In the genomic region with DNA sequence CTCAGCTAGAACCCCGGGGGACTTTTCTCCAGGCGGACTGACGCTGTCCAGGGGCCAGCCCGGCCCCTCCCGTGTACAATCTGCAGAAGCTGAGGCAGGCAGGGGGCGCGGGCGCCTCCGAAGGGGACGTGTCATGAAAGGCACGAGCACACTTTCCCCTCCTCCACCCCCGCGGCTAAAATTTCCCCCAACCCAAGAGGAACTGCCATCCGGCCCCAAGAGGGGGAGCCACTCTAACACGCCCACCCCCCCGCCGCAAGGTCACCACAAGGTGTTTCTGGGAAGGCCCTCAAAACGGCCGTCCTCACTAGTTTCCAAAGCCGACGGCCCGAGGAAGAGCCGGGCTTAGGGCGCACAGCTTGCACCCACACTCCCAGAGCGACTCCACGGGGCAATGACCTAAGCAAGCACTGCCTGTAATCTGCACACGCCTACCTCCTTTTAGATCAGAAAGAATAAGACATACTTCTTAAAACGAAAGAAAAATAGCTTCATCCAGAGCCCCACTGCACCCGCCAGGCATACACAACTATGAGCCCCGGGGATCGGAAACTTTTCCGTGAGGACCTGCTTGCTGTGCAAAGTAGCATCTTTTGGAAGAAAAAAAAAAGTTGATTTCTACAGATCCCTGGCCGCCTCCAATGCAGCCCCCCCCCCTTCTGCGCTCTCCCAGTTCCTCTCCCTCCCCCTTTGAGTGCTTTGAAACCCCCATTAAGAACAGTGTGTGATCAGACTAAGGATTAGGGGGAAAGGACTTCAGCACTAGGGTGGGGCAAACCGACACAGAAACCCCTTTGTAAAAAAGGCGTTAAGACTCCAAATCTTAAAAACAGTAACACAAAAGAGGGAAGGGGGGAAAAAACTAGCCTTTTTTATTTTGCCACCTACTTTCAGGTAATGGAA, we compare ENCODE assay signal across 8 mouse cellular contexts. TPM values are rescaled to one million over a fixed set of nuclear protein-coding genes. Genes with fewer than 3 reads are reported as not detected.
DNase-seq lines count a peak whose midpoint lies in the region; ATAC-seq and TF ChIP-seq lines count a peak whose summit lies in the region.

No protein-coding gene starts in this region.

- peak; percentile 9 for DNase-seq in CD4-positive helper T cell, adult 2 months (ENCODE audit: low read depth, low spot score)
- peak; percentile 67 for DNase-seq in forebrain, embryonic 10.5 days (ENCODE audit: extremely low spot score, low spot score)
- DNase-seq in kidney, postnatal 14 days: peak; percentile 71
- DNase-seq in thymus, adult 2 months: peak; percentile 34

- H3K4me3 ChIP-seq in bone marrow macrophage, adult 2 months (ENCODE audit: insufficient read depth, low read length): peak overlapping the region; percentile 80
- H3K4me3 ChIP-seq in forebrain, embryonic 10.5 days: peak overlapping the region; percentile 84
- H3K4me3 ChIP-seq in heart, embryonic 16.5 days (ENCODE audit: low read length): peak overlapping the region; percentile 83
- H3K4me3 ChIP-seq in liver, embryonic 15.5 days (replicated peaks): peak overlapping the region; percentile 58
- peak overlapping the region; percentile 87 for H3K4me3 ChIP-seq in neural tube, embryonic 13.5 days
- peak overlapping the region; percentile 48 for H3K4me3 ChIP-seq in thymus, adult 2 months (ENCODE audit: control insufficient read depth, insufficient read depth, low read length)

- peak overlapping the region; percentile 97 for H3K4me2 ChIP-seq in heart, embryonic 16.5 days (ENCODE audit: low read depth, low read length)
- peak overlapping the region; percentile 74 for H3K4me2 ChIP-seq in liver, embryonic 15.5 days
- peak overlapping the region; percentile 98 for H3K4me2 ChIP-seq in neural tube, embryonic 13.5 days

- peaks cover 21% of the 10 kb centered on the region for H3K36me3 ChIP-seq in forebrain, embryonic 10.5 days (replicated peaks)
- H3K36me3 ChIP-seq in heart, embryonic 16.5 days (ENCODE audit: control insufficient read depth, insufficient read depth): peaks cover 6% of the 10 kb centered on the region; the same call in 1 of the 2 replicates
- 0 out of 2 replicates have a peak, but pooled peaks cover 8% of the 10 kb centered on the region for H3K36me3 ChIP-seq in liver, embryonic 15.5 days (replicated peaks)
- 0 out of 2 replicates have a peak, but pooled peaks cover 7% of the 10 kb centered on the region for H3K36me3 ChIP-seq in neural tube, embryonic 13.5 days
- H3K36me3 ChIP-seq in thymus, adult 2 months (ENCODE audit: control insufficient read depth, insufficient read depth, low read length): no peaks in the 10 kb centered on the region

- peak; percentile 50 for ATAC-seq in heart, embryonic 16.5 days (replicated peaks; ENCODE audit: extremely low read depth, insufficient read depth, low FRiP score)
- no peak for ATAC-seq in liver, embryonic 15.5 days (ENCODE audit: insufficient read depth)
- ATAC-seq in neural tube, embryonic 13.5 days (ENCODE audit: low read depth): no peak

- H3K27ac ChIP-seq in bone marrow macrophage, adult 2 months (ENCODE audit: insufficient read depth, low read depth, low read length): peak overlapping the region; percentile 80; the same call in 1 of the 2 replicates
- peak overlapping the region; percentile 96 for H3K27ac ChIP-seq in forebrain, embryonic 10.5 days
- peak overlapping the region; percentile 97 for H3K27ac ChIP-seq in heart, embryonic 16.5 days (ENCODE audit: low read length)
- H3K27ac ChIP-seq in liver, embryonic 15.5 days (replicated peaks): peak overlapping the region; percentile 81; the same call in 1 of the 2 replicates
- H3K27ac ChIP-seq in neural tube, embryonic 13.5 days (replicated peaks): peak overlapping the region; percentile 99
- peak overlapping the region; percentile 19; the same call in 1 of the 2 replicates for H3K27ac ChIP-seq in thymus, adult 2 months (ENCODE audit: control insufficient read depth, insufficient read depth, low read length)

- H3K27me3 ChIP-seq in forebrain, embryonic 10.5 days (ENCODE audit: poor library complexity, severe bottlenecking): peaks cover 26% of the 10 kb centered on the region
- H3K27me3 ChIP-seq in heart, embryonic 16.5 days (ENCODE audit: control insufficient read depth, insufficient read depth, low read length): no peaks in the 10 kb centered on the region
- peaks cover 58% of the 10 kb centered on the region for H3K27me3 ChIP-seq in liver, embryonic 15.5 days
- H3K27me3 ChIP-seq in neural tube, embryonic 13.5 days: peaks cover 6% of the 10 kb centered on the region; the same call in 1 of the 2 replicates
- peaks cover 10% of the 10 kb centered on the region; the same call in 1 of the 2 replicates for H3K27me3 ChIP-seq in thymus, adult 2 months (ENCODE audit: control insufficient read depth, insufficient read depth, low read length)

- no peaks in the 10 kb centered on the region for H3K9me3 ChIP-seq in forebrain, embryonic 10.5 days
- H3K9me3 ChIP-seq in heart, embryonic 16.5 days (replicated peaks; ENCODE audit: control insufficient read depth, low read length): no peaks in the 10 kb centered on the region
- no peaks in the 10 kb centered on the region for H3K9me3 ChIP-seq in liver, embryonic 15.5 days (replicated peaks)
- no peaks in the 10 kb centered on the region for H3K9me3 ChIP-seq in neural tube, embryonic 13.5 days

- H3K4me1 ChIP-seq in bone marrow macrophage, adult 2 months (ENCODE audit: control insufficient read depth, insufficient read depth, low read length): peaks cover 25% of the 10 kb centered on the region
- H3K4me1 ChIP-seq in forebrain, embryonic 10.5 days: peaks cover 50% of the 10 kb centered on the region
- peaks cover 28% of the 10 kb centered on the region for H3K4me1 ChIP-seq in heart, embryonic 16.5 days (ENCODE audit: control insufficient read depth, insufficient read depth, low read length)
- H3K4me1 ChIP-seq in liver, embryonic 15.5 days (replicated peaks): peaks cover 3% of the 10 kb centered on the region; the same call in 1 of the 2 replicates
- H3K4me1 ChIP-seq in neural tube, embryonic 13.5 days (replicated peaks): peaks cover 36% of the 10 kb centered on the region
- H3K4me1 ChIP-seq in thymus, adult 2 months (replicated peaks; ENCODE audit: control insufficient read depth, insufficient read depth, low read length): peaks cover 16% of the 10 kb centered on the region

- TF ChIP-seq CTCF in bone marrow macrophage, adult 2 months (IDR thresholded peaks at IDR 0.05; ENCODE audit: low read depth, low read length): no peak
- 0 out of 2 replicates have a peak, but pooled peaks have one; percentile 10 for TF ChIP-seq CTCF in thymus, adult 2 months (IDR thresholded peaks at IDR 0.05; ENCODE audit: borderline replicate concordance, control insufficient read depth, extremely low read depth, insufficient read depth, low read length, poor library complexity)

- WGBS in forebrain, embryonic 10.5 days: under 1% methylated on average over 36 of the region's 36 CpGs
- WGBS in heart, embryonic 16.5 days: under 1% methylated on average over 36 of the region's 36 CpGs
- under 1% methylated on average over 36 of the region's 36 CpGs for WGBS in liver, embryonic 15.5 days (ENCODE audit: insufficient replicate concordance)
- WGBS in neural tube, embryonic 13.5 days: under 1% methylated on average over 36 of the region's 36 CpGs
- WGBS in thymus, adult 2 months: under 1% methylated on average over 36 of the region's 36 CpGs

- TF ChIP-seq POLR2A in bone marrow macrophage, adult 2 months (IDR thresholded peaks at IDR 0.05; ENCODE audit: borderline replicate concordance, low read depth, low read length): no peak
- no peak for TF ChIP-seq POLR2A in thymus, adult 2 months (IDR thresholded peaks at IDR 0.05; ENCODE audit: control insufficient read depth, extremely low read depth, insufficient read depth, low read length, poor library complexity)

- H3K9ac ChIP-seq in heart, embryonic 16.5 days (ENCODE audit: low read length): peak overlapping the region; percentile 97
- H3K9ac ChIP-seq in liver, embryonic 15.5 days: peak overlapping the region; percentile 49
- H3K9ac ChIP-seq in neural tube, embryonic 13.5 days: peak overlapping the region; percentile 91

RNA-seq across cellular contexts. Expression of a gene that starts 1.4 kb away (rescaled TPM):
- polyA plus RNA-seq in bone marrow macrophage, adult 2 months (2012; ENCODE audit: insufficient read depth, insufficient read length, missing spikeins): 3.2 and 3.5 TPM in 2 replicates
- polyA plus RNA-seq in forebrain, embryonic 10.5 days (2016; fragmentation: Nextera tagmentation; extraction: Ambion mirVana): 24.7 and 27.6 TPM in 2 replicates
- polyA plus RNA-seq in heart, embryonic 16.5 days (2015; fragmentation: Nextera tagmentation; extraction: Ambion mirVana): 44.9 and 52.4 TPM in 2 replicates
- polyA plus RNA-seq in liver, embryonic 15.5 days (2015; fragmentation: Nextera tagmentation; extraction: Ambion mirVana): 2.6 and 3.2 TPM in 2 replicates
- 37.1 and 40.5 TPM in 2 replicates for polyA plus RNA-seq in neural tube, embryonic 13.5 days (2015; fragmentation: Nextera tagmentation; extraction: Ambion mirVana)
- polyA plus RNA-seq in thymus, adult 2 months (2012; rRNA removed): 5.9 and 7.3 TPM in 2 replicates

Comparison
In these comparisons a context has a peak if more than half of its experiments do, and no peak if none do; other contexts are left out.
1. DNase-seq: peak in every context shown above with its lines; median percentile 71 in kidney, postnatal 14 days; 67 in forebrain, embryonic 10.5 days; 34 in thymus, adult 2 months; 9 in CD4-positive helper T cell, adult 2 months.
2. H3K27ac ChIP-seq: peak in every context shown above with its lines; median percentile 99 in neural tube, embryonic 13.5 days; 97 in heart, embryonic 16.5 days; 96 in forebrain, embryonic 10.5 days; 81 in liver, embryonic 15.5 days; 80 in bone marrow macrophage, adult 2 months; 19 in thymus, adult 2 months.